Mouse (Mus musculus): ENCODE results near the gene Snx1. TPM values are rescaled to one million over a fixed set of nuclear protein-coding genes. Genes with fewer than 3 reads are reported as not detected.

The Snx1 gene
- polyA plus RNA-seq, 1 experiment from 2014 or later = 127 TPM

DNA sequence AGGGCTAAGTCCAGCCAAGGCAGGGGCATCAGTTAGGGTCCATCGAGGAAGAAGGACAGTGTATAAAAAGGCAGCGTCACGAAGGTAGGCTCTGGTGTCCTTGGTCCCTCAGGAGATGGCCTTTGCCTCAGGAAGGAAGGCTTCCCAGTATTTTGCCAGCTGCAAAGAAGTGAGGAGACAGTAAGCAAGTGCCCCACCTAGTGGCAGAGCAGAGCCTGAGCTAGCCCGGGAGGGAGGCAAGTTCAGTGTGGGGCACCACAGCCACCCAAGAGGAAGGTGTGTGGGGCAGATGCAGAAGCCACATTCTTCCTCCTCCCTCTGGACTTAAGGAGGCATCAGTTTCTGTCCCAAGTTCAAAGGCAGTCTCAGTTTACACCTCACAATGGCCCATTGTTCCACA, 38.0 kb downstream of the Snx1 start:
- Histone ChIP-seq H3K4me2 (replicated peaks) (no peak overlapping the region), H3K36me3 (peaks cover 69% of the 10 kb centered on the region), H3K9ac (no peak overlapping the region), H3K9me3 (replicated peaks) (no peaks in the 10 kb centered on the region), H3K4me1 (no peaks in the 10 kb centered on the region), H3K4me3 (replicated peaks) (no peak overlapping the region), H3K27ac (replicated peaks) (no peak overlapping the region), H3K27me3 (no peaks in the 10 kb centered on the region)
- WGBS = 27% methylated on average over 4 of the region's 4 CpGs
- no peak for ATAC-seq (ENCODE audit: insufficient number of reproducible peaks, low FRiP score, low TSS enrichment, low read depth)

DNA sequence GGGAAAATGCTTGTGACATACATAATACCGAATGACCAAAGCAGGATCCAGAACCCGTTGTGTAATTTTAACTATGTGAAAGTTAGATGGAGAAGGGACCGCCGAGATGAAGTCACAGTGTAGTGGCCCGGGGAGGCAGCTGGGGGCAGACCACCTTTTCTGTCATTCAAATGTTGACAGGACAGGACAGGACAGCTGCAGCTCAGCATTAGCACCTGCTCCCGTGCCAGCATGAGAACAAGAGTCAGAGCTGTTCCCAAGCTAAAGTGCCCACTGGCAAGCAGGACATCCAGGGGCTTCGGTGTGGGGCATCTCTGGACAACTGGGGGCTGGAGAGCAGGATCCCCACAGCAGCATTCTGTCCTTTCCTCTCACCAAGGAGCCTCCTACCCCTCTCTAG, 39.3 kb downstream of the Snx1 start:
- Histone ChIP-seq H3K4me1 (no peaks in the 10 kb centered on the region), H3K4me2 (replicated peaks) (no peak overlapping the region), H3K4me3 (replicated peaks) (no peak overlapping the region), H3K27ac (replicated peaks) (no peak overlapping the region; the same call in 1 of the 2 replicates), H3K36me3 (peaks cover 55% of the 10 kb centered on the region), H3K9ac (no peak overlapping the region), H3K27me3 (no peaks in the 10 kb centered on the region), H3K9me3 (replicated peaks) (no peaks in the 10 kb centered on the region)
- WGBS = 83% methylated on average over 7 of the region's 7 CpGs
- ATAC-seq (ENCODE audit: insufficient number of reproducible peaks, low FRiP score, low TSS enrichment, low read depth) = no peak

DNA sequence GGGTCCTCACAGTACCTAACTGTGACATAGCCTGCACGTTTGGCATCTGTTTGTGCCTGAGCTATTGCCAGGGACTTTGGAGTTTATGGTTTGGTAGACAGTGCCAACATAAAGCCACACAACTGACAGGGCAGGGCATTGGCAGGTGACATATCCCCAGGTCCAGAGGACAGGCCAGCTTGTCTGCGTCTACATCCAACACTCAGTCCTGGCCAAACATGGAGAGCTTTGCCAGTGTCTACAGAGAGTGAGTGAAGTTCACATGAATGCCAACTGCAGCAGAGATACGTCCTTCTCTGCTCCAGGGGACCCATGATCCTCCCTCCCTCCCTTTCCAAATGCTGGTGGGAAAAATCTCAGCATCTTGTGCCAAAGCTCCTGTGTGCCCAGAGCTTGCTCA, 42.2 kb downstream of the Snx1 start:
- Histone ChIP-seq H3K4me2 (replicated peaks) (no peak overlapping the region), H3K9me3 (replicated peaks) (no peaks in the 10 kb centered on the region), H3K27ac (replicated peaks) (no peak overlapping the region), H3K4me3 (replicated peaks) (no peak overlapping the region), H3K27me3 (no peaks in the 10 kb centered on the region), H3K9ac (no peak overlapping the region), H3K4me1 (no peaks in the 10 kb centered on the region), H3K36me3 (peaks cover 28% of the 10 kb centered on the region)
- 81% methylated on average over 3 of the region's 3 CpGs for whole genome bisulfite sequencing
- no peak for ATAC-seq (ENCODE audit: insufficient number of reproducible peaks, low FRiP score, low TSS enrichment, low read depth)

DNA sequence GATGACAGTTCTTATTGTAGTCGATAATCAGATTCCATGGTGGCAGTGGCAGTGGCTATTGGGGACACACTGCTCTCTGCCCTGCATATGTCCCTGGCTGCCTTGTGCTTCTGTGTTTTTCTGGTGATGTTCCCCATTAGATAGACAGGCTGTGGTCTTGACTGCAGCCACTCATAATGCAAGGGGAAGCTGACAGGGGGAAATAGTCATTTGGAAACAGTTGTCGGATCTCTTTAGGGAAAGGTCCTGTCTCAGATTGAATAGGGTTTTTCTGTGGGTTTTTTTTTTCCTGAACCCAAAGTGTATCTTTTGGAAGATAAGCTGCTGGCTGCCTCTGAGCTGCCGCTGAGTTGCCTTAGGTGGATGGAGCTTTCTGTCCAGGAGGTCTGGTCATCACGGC, 44.4 kb downstream of the Snx1 start:
- Histone ChIP-seq H3K9me3 (replicated peaks) (no peaks in the 10 kb centered on the region), H3K4me3 (replicated peaks) (no peak overlapping the region), H3K4me2 (replicated peaks) (no peak overlapping the region), H3K27ac (replicated peaks) (no peak overlapping the region), H3K27me3 (no peaks in the 10 kb centered on the region), H3K9ac (no peak overlapping the region), H3K4me1 (no peaks in the 10 kb centered on the region), H3K36me3 (peaks cover 8% of the 10 kb centered on the region)
- no peak for ATAC-seq (ENCODE audit: insufficient number of reproducible peaks, low FRiP score, low TSS enrichment, low read depth)
- WGBS = 82% methylated on average over 4 of the region's 4 CpGs

DNA sequence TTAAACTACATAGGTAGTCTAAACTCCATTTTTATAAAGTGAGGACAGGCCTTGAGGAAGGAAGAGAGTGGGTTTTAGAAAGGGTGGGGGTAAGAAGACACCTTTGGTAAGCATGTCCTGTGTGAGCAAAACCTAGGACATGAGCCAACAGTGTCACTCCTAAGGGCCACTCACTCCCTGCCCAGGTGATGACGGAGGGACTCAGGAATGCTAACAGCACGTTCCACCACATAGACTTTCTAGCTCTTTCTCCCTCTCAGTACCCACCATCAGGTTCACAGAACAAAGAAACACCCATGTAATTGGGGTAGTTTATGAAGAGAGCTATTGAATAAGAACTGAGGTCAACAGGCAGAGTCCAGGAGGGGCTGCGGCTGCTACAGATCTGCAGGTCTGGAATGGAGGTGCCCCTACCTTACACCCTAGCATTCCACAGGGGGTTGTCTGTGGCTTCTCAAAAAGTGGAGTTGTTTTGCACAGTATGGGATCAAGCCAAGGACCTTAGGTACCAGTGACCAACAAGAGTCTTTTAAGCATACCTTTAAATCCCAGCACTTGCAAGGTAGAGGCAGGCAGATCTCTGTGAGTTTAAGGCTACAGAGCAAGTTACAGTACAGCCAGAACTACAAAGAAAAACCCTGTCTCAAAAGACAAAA, 45.5 kb downstream of the Snx1 start:
- Histone ChIP-seq H3K27ac (replicated peaks) (no peak overlapping the region), H3K9ac (no peak overlapping the region), H3K36me3 (peaks cover under 1% of the 10 kb centered on the region; the same call in 1 of the 2 replicates), H3K27me3 (no peaks in the 10 kb centered on the region), H3K4me3 (replicated peaks) (no peak overlapping the region), H3K9me3 (replicated peaks) (no peaks in the 10 kb centered on the region), H3K4me2 (replicated peaks) (no peak overlapping the region), H3K4me1 (no peaks in the 10 kb centered on the region)
- no peak for ATAC-seq (ENCODE audit: insufficient number of reproducible peaks, low FRiP score, low TSS enrichment, low read depth)
- WGBS = 69% methylated on average over 3 of the region's 3 CpGs

DNA sequence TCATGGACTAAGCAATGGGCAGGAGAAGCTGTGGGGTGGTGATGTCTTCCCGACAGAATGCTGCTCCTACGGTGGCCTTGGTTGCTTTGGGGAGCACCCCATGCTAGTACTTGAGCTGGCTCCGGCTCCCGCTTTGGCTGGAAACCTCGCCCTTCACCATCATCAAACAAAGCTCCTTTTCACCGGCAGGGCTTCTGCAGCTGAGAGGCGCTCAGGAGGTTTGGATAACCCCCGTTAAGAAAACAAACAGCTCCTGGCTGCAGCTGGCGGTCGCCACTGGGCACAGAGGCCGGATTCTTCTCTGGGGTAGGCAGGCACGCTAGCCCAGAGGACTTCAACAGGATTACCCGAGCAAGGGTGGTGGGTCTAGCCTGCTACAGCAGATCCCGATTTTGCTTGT, 47.9 kb downstream of the Snx1 start:
- H3K9ac ChIP-seq = no peak overlapping the region
- WGBS = 5% methylated on average over 14 of the region's 14 CpGs

DNA sequence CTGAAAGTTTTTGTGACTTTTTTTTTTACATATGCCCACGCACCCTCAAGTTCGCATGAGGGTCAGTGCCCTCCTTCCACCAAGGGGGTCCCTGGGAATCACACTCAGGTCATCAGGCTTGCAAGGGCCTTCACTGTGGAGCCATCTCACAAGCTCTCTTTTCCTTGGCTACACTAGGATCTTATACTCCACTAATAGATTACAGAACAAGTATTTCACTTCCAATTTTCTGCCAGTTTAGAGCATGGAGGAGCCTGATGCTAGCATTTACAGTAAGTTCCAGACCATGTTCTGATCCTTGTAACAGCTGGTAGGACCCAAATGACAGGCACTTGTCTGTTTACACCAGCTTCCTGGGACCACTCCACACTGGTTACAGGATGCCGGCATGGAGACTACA, 48.3 kb downstream of the Snx1 start:
- 51% methylated on average over 3 of the region's 3 CpGs for WGBS
- Histone ChIP-seq H3K27me3 (no peaks in the 10 kb centered on the region), H3K4me2 (replicated peaks) (no peak overlapping the region), H3K4me1 (no peaks in the 10 kb centered on the region), H3K9me3 (replicated peaks) (no peaks in the 10 kb centered on the region), H3K4me3 (replicated peaks) (no peak overlapping the region), H3K36me3 (no peaks in the 10 kb centered on the region), H3K27ac (replicated peaks) (no peak overlapping the region), H3K9ac (no peak overlapping the region)
- no peak for ATAC-seq (ENCODE audit: insufficient number of reproducible peaks, low FRiP score, low TSS enrichment, low read depth)

More for the DNA sequence above, 47.9 kb downstream of the Snx1 start:
- H3K9me3 ChIP-seq (replicated peaks) = no peaks in the 10 kb centered on the region
- H3K36me3 ChIP-seq = no peaks in the 10 kb centered on the region
- H3K4me1 ChIP-seq = no peaks in the 10 kb centered on the region
- no peak overlapping the region for H3K4me3 ChIP-seq (replicated peaks)
- H3K4me2 ChIP-seq (replicated peaks) = no peak overlapping the region
- ATAC-seq (ENCODE audit: insufficient number of reproducible peaks, low FRiP score, low TSS enrichment, low read depth) = no peak; the same call in none of the 2 replicates
- H3K27ac ChIP-seq (replicated peaks) = no peak overlapping the region
- no peaks in the 10 kb centered on the region for H3K27me3 ChIP-seq

DNA sequence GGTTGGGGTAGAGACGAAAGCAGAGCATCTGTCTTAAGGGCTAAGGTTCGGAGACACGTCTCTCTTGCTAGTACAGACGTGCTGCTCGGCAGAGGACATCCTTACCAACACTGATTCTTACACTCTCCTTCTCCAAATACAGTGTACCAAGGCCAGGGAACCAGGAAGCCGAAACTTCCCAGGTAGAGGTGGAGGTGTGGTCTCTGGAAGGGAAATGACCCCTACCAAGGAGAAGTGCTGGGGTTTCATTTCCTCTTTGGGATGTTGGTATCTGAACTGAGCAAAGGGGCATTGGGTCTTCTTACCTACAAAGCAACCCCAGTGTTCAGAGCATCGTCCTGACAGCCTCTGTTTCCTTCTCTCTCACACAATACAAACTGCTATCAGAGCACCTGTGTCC, 53.6 kb downstream of the Snx1 start:
- Histone ChIP-seq H3K9ac (no peak overlapping the region), H3K27me3 (peaks cover 23% of the 10 kb centered on the region), H3K4me1 (peaks cover 14% of the 10 kb centered on the region), H3K9me3 (replicated peaks) (no peaks in the 10 kb centered on the region), H3K4me2 (replicated peaks) (no peak overlapping the region), H3K4me3 (replicated peaks) (no peak overlapping the region), H3K27ac (replicated peaks) (no peak overlapping the region), H3K36me3 (no peaks in the 10 kb centered on the region)
- no peak for ATAC-seq (ENCODE audit: insufficient number of reproducible peaks, low FRiP score, low TSS enrichment, low read depth)
- WGBS = 83% methylated on average over 7 of the region's 7 CpGs

DNA sequence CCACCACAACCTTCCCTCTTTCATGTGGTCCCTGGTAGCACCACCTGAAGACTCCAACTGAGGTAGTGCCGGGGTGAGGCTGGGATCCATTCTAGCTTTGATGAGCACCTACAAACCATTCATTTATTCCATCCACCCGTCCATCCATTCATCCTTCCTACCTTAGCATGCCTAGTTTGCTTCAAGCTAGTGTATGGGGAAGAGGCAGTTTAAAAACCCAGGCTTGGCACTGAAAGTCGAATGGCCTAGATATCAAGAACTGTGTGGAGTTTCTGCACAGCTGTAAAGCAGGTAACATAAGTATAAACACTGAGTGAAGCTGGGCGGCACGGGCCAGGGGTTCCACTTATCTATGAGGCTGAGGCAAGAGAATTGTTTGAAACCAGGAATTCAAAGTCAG, 56.2 kb downstream of the Snx1 start:
- no peak overlapping the region for H3K4me3 ChIP-seq (replicated peaks)
- peaks cover 34% of the 10 kb centered on the region for H3K27me3 ChIP-seq
- no peak overlapping the region for H3K9ac ChIP-seq
- ATAC-seq (ENCODE audit: insufficient number of reproducible peaks, low FRiP score, low TSS enrichment, low read depth) = no peak
- no peaks in the 10 kb centered on the region for H3K9me3 ChIP-seq (replicated peaks)
- peaks cover 14% of the 10 kb centered on the region for H3K4me1 ChIP-seq
- WGBS = 83% methylated on average over 5 of the region's 5 CpGs
- H3K27ac ChIP-seq (replicated peaks) = no peak overlapping the region
- H3K36me3 ChIP-seq = peaks cover 21% of the 10 kb centered on the region
- H3K4me2 ChIP-seq (replicated peaks) = no peak overlapping the region

DNA sequence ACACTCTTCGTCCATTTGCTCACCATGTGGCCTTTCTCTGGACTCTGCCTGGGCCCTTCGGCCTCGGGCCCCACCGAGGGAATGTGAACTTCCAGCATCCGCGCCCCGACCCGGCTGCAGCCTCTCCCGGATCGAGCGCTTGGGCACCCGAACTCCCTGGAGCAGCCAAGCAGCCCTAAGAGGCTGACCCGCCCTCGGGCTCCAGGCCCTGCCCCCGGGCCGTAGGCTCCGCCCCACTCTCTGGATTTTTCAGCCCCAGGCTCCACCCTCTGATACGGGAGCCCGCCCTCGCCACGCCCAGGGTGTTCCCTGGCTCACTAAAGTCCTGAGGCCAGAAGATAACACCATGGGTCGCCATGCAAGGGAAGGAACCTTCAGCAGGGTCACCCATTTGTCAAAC, 56.8 kb downstream of the Snx1 start, which contains the start of gene Snx22:
Snx22 (minus strand) TSS at position 137 of the 400 bp plus-strand sequence.
- Histone ChIP-seq H3K27me3 (peaks cover 34% of the 10 kb centered on the region), H3K4me3 (replicated peaks) (peak within 1 kb of the TSS; percentile 48), H3K27ac (replicated peaks) (no peak within 1 kb of the TSS), H3K9me3 (replicated peaks) (no peaks in the 10 kb centered on the region), H3K4me1 (peaks cover 14% of the 10 kb centered on the region), H3K9ac (peak within 1 kb of the TSS; percentile 40), H3K4me2 (replicated peaks) (peak within 1 kb of the TSS; percentile 83), H3K36me3 (peaks cover 24% of the 10 kb centered on the region)
- WGBS = under 1% methylated on average over 22 of the region's 22 CpGs
- peak; percentile 67 for ATAC-seq (ENCODE audit: insufficient number of reproducible peaks, low FRiP score, low TSS enrichment, low read depth)

DNA sequence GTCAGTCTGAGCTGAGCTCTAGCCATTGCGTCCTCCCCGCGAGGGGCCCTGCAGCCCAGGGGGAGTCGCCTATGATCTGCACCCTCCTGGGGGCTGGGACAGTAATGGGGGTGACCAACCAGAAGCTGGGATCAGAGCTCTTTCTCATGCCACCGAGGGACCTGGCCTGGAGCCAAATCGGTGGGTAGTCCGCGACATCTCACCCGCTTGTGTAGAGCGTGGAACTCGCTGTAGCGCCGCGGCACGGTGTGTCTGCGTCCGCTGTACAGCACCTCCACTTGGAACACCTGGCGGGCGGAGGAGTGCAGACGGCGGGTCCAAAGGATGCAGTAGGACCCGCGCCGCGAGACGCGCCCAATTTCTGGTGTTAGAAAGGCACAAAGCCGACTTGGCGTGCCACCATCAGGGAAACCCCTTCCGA, 57.4 kb downstream of the Snx1 start:
- peaks cover 34% of the 10 kb centered on the region for H3K27me3 ChIP-seq
- H3K27ac ChIP-seq (replicated peaks) = no peak overlapping the region
- H3K36me3 ChIP-seq = peaks cover 29% of the 10 kb centered on the region
- H3K9me3 ChIP-seq (replicated peaks) = no peaks in the 10 kb centered on the region
- H3K4me2 ChIP-seq (replicated peaks) = peak overlapping the region; percentile 83
- H3K9ac ChIP-seq = peak overlapping the region; percentile 40
- peaks cover 14% of the 10 kb centered on the region for H3K4me1 ChIP-seq
- ATAC-seq (ENCODE audit: insufficient number of reproducible peaks, low FRiP score, low TSS enrichment, low read depth) = 0 out of 2 replicates have a peak, but pooled peaks have one; percentile 12
- WGBS = under 1% methylated on average over 30 of the region's 30 CpGs
- peak overlapping the region; percentile 48 for H3K4me3 ChIP-seq (replicated peaks)

DNA sequence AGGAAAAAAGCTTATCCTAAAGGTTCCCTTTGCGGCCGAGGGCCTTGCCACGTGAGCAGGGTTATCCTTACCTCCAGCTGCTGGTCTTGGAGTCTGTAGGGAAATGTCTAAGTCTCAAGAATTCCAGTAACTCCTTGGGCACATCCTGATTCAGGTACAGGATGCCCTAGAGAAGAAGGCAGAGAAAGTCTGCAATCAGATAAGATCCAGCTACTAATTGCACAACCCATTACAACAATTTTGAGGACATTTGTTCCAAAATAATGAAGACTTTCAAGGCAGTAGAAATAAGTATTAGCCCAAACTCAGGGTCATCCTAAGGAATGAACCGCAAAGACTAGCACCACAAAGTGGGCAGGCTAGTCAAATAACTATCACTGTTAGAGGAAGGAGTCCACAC, 58.3 kb downstream of the Snx1 start:
- Histone ChIP-seq H3K4me2 (replicated peaks) (no peak overlapping the region), H3K9ac (no peak overlapping the region), H3K27me3 (peaks cover 34% of the 10 kb centered on the region), H3K36me3 (peaks cover 38% of the 10 kb centered on the region), H3K27ac (replicated peaks) (no peak overlapping the region), H3K9me3 (replicated peaks) (no peaks in the 10 kb centered on the region), H3K4me1 (peaks cover 14% of the 10 kb centered on the region), H3K4me3 (replicated peaks) (no peak overlapping the region)
- no peak for ATAC-seq (ENCODE audit: insufficient number of reproducible peaks, low FRiP score, low TSS enrichment, low read depth)
- WGBS = 51% methylated on average over 4 of the region's 4 CpGs

All from embryonic facial prominence, embryonic 15.5 days (tissue).